Mouse (Mus musculus): ENCODE data around the gene Fam222b.
"Not testable (repeated sequence)": the region's sequence is repeated elsewhere in the genome, so short reads cannot be mapped to it uniquely, and the experiment has no call there.

Gene Fam222b

GRCm38 (mm10) chr11:78094137-78094503 lies 340 bp upstream of the Fam222b start:
- no peak for DNase-seq

DNA sequence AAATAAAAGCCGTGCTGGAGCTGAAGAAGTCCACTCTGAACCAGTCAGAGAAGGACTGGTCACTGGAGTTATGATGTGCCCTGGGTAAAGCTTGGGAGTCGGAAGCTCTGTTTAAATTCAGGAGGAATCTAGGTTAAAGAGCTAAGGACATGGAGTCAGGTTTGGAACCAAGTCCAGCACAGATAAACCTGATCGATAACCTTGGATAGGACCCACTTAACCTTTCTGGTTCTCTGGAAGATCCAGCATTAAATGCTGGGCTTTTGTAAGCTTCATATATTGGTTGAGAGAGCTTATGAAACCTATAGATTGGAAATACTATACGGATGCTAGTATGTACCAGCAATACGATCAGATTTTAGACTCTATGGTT lies 670 bp downstream of the Fam222b start:
- no peak for DNase-seq

- no peak for DNase-seq
Measured at GRCm38 (mm10) chr11:78097077-78097476, 2.6 kb downstream of the Fam222b start.

GRCm38 (mm10) chr11:78100746-78101145 lies 6.3 kb downstream of the Fam222b start:
- no peak for DNase-seq

GRCm38 (mm10) chr11:78102142-78102541 lies 7.7 kb downstream of the Fam222b start:
- DNase-seq: no peak

GRCm38 (mm10) chr11:78102958-78103747 lies 8.7 kb downstream of the Fam222b start:
- DNase-seq: no peak

GRCm38 (mm10) chr11:78104501-78104900 lies 10.0 kb downstream of the Fam222b start:
- no peak for DNase-seq

DNA sequence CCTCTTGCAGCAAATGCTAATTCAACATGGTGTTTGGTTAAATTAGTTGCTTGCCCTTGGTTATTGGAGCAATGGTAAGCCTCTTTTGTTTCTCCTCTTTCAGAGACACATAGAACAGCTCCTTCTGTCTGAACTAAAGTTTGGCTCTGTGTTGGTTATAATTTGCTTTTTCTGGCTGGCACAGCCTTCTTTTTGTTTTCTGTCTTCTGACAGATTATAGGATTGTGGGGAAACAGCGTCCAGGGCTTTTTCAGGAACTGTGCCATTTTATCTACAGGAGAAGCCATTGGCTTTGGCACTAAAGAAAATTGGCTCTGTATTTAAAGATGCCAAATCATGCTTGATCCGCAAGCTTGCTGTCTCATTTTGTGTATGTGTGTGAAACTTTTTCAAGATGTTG lies 19.2 kb downstream of the Fam222b start:
- no peak for DNase-seq

- no peak for DNase-seq
Measured at GRCm38 (mm10) chr11:78114676-78115366, 20.4 kb downstream of the Fam222b start.

DNA sequence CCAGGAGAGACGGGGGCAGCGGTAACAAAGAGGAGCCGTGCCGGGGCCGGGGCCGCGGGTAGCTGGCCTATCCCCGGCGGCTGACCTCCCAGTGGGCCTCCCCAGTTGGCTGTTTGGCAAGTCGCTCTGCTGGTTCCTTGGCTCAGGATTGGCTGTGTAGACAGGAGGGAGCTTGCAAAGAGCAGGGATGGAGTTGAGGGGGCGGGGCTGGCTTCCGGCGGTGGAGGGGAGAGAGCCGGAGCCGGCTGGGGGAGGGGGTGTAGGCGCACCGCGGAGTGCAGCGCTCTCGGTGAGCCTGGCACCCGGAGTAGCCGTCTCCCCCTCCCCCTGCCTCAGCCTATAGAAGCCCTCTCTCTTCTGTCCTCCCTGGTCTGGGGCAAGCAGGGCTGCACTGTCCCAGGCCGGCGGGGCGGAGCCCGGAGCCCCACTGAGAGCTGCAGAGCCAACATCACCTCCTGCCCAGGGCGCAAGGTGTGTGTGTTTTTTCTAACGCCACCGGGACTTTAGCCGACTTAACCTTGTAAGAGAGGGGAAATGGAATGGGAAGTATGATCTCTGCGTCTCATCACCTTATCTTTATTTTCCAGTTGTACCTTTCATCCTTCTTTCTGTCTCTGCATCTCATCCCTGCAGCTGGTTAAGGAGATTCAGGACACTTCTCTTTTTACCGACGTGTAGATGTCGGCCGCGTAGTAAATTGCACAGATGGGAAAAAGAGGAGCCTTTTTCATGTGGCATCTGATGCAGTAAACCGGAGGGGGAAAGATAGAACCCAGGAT lies 21.1 kb downstream of the Fam222b start:
- DNase-seq: peak; percentile 97

- no peak for DNase-seq
Measured at GRCm38 (mm10) chr11:78116146-78116410, 21.6 kb downstream of the Fam222b start.

DNA sequence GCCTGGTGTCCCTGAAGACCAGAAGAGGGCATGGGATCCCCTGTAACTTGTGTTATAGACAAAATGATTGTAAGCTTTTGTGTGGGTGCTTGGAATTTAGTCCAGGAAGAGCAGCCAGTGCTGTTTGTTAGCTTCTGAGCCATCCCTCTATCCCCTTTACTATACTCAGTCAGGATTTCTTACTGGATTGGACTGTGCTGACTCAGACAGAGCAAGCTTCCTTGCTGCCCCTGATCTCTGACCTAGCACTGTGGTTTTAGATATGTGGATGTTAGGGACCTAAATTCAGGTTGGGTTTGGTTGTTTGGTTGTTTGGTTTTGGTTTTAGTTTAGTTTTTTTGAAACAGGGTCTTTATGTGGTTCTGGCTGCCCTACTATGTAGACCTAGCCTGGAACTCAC lies 24.0 kb downstream of the Fam222b start:
- DNase-seq: no peak

DNA sequence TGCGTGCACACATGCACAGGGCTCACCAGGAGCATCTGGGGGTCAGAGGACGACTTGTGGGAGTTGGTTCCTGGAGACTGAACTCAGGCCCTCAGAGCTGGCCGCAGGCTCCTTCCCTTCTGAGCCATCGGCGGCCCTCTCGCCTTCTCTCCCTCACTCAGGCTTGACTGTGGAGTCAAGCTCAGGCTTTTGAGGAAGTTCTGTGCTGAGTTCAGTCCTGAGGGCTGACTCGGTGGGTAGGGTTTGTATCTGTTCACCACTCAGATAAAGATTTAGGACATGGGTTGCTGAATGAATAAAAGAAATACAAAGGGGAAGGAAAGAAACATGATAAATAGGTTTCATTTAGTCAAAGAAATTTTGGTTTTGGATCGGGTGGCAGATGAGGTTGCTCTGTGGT lies 25.4 kb downstream of the Fam222b start:
- no peak for DNase-seq

DNA sequence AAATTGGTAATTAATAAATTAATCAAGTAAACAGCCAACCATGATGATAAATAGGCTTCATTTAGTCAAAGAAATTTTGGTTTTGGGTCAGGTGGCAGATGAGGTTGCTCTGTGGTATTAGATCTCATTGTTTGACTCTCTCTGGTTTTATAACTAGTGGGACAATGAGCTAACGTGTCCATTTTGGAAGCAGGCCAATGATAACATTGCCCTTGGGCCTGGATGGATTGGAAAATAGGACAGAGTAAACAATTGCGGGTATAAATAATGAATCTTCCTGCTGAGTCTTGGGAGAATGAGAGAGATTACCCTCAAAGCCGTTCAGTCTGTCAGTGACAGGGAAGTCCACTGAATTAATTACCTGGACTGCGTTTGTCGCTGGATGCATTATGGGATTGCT lies 26.7 kb downstream of the Fam222b start:
- no peak for DNase-seq

DNA sequence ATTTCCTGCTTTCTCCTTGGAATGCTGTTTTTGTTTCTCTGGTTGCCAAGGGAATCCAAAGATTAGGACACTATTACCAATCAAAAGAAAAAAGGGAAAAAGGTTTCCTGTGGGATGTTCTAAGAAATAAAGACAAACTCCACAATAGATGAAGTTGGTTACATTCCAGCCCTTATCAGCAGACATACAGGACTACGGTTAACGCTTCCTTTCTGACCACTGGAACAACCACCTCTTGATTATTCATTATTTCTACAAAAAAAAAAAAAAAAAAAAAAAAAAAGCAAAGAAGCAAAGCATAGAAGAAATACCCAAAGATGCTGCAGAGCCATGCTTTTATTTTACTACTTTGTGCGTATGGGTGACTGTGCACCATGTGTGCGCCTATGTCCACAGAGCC lies 28.4 kb downstream of the Fam222b start:
- DNase-seq: no peak

DNA sequence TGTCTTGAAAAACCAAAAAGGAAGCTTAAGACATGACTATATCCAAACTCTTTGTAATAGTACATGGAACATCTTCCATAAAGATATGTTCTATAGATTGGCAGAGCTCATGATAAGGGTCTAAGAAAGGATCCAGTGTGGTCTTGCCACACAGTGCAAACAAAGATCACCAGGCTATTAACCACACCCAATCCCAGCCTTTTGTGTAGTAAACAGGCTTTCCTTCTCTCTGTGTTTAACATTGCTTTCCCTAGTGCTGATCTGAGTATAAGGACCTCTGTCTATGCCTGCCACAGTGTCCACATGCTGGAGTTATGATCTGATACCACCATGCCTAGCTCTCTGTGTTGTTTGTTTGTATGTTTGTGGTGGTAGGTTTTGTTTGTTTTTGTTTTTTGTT lies 29.3 kb downstream of the Fam222b start:
- DNase-seq: no peak

DNA sequence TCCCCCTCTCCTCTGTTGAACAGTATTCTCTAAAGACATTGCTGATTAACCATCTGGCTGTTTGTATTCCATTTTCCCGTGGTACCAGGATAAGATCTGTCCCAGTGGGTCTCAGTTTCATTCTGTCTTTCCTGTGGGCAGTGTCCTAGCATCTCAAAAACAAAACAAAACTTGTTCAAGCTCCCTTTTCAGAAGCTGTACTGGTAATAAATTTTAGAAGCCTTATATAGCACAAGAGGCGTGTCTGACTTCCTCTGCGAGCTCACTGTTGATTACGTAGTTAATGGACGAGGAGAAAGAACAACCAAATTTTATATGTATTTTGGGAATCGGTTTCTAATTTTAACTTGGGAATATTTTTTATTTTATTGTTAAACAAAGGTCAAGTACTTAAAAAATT lies 31.2 kb downstream of the Fam222b start:
- no peak for DNase-seq

- DNase-seq: no peak
Measured at GRCm38 (mm10) chr11:78126739-78127138, 32.3 kb downstream of the Fam222b start.

DNA sequence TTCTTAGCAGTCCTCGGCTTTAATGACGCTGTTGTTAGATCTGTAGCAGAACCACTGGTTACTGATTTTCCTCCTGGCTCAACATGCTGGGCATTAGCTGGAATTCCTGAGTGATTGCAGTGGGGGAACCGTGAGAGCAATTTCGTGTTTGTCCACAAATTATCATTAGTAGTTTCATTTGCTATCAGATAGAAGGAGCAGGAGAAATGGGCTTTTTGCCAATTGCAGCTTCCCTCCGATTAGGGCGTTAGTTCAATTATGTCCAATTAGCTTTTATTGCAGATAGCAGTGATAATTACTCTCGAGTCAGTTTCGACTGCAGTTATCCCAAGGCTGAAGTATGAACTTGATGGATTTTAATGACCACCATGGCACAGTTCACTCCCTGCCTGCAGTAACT lies 35.0 kb downstream of the Fam222b start:
- DNase-seq: no peak

- no peak for DNase-seq
Measured at GRCm38 (mm10) chr11:78133915-78134314, 39.5 kb downstream of the Fam222b start.

DNA sequence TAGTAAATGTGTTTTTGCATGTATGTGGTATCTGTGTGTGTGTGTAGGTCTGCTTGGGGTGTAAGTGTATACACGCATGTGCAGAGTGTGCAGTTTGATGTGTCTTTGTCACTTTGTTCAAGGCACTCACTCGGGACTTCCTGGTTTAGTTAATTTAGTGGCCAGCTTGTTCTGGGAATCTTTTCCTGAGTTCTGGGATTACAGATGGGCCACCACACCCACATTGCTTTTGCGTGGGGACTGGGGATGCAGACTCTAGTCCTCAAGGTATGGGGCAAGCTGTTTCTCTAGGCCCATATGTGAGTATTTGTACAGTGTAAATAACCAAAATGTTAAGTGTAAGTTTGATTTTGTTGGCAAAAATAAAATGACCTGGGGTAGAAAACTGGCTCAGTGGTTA lies 39.9 kb downstream of the Fam222b start:
- DNase-seq: no peak

- not testable (repeated sequence) for DNase-seq
Measured at GRCm38 (mm10) chr11:78135314-78135713, 40.9 kb downstream of the Fam222b start.

GRCm38 (mm10) chr11:78136132-78136531 lies 41.7 kb downstream of the Fam222b start:
- no peak for DNase-seq

- DNase-seq: no peak
Measured at GRCm38 (mm10) chr11:78137584-78137983, 43.1 kb downstream of the Fam222b start.

Data from right cerebral cortex, adult 18-20 months (tissue).